Mouse (Mus musculus): ENCODE measurements around the gene Zgrf1. TPM values are rescaled to one million over a fixed set of nuclear protein-coding genes. Genes with fewer than 3 reads are reported as not detected.

Gene Zgrf1
- polyA plus RNA-seq, 1 experiment from 2014 or later: 3.6 TPM

GRCm38 (mm10) chr3:127631582-127631981 lies 78.3 kb downstream of the Zgrf1 start:
- H3K4me2 ChIP-seq (ENCODE audit: low read depth, low read length): no peak overlapping the region
- no peaks in the 10 kb centered on the region for H3K36me3 ChIP-seq (ENCODE audit: control insufficient read depth, insufficient read depth, low read length)
- peaks cover 27% of the 10 kb centered on the region for H3K4me1 ChIP-seq (ENCODE audit: control insufficient read depth, insufficient read depth, low read length)
- H3K9ac ChIP-seq (ENCODE audit: low read depth, low read length): no peak overlapping the region
- H3K9me3 ChIP-seq (ENCODE audit: control insufficient read depth, low read length): no peaks in the 10 kb centered on the region
- ATAC-seq: no peak
- peaks cover 64% of the 10 kb centered on the region for H3K27me3 ChIP-seq (replicated peaks; ENCODE audit: control insufficient read depth, insufficient read depth, low read length)
- no peak overlapping the region for H3K27ac ChIP-seq (ENCODE audit: low read length)
- WGBS: under 1% methylated on average over 10 of the region's 10 CpGs
- no peak overlapping the region for H3K4me3 ChIP-seq (ENCODE audit: low read length)

DNA sequence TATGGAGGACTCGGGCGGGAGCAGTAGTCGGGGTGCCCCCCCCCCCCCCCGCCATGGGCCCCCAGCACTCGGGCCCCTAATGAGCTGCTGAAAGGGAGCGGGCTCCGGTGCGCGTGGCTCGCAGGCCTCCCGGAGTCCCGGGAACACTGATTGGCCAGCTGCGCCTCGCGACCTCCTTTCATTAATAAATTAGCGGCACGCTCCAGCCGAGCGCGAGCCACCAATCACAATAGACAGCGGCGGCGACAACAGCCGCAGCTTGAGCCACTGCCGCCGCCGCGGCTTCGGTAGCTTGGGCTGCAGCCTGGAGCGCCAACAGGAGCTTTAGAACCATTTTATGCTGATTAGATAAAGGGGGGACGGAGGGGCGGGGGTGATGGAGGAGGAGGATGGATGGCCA lies 79.2 kb downstream of the Zgrf1 start:
- ATAC-seq: peak; percentile 36; the same call in 1 of the 2 replicates
- WGBS: under 1% methylated on average over 29 of the region's 32 CpGs

GRCm38 (mm10) chr3:127633080-127634032 lies 80.1 kb downstream of the Zgrf1 start, which contains the start of gene Neurog2:
Gene Neurog2 (plus strand): TSS chr3:127633135.
- peak; percentile 45 for ATAC-seq
- under 1% methylated on average over 92 of the region's 92 CpGs for WGBS
- H3K9ac ChIP-seq (ENCODE audit: low read depth, low read length): peak within 1 kb of the TSS; percentile 29; the same call in 1 of the 2 replicates

More for the DNA sequence above, 79.2 kb downstream of the Zgrf1 start:
- no peak overlapping the region for H3K9ac ChIP-seq (ENCODE audit: low read depth, low read length)
- no peak overlapping the region for H3K27ac ChIP-seq (ENCODE audit: low read length)
- peak overlapping the region; percentile 51 for H3K4me3 ChIP-seq (ENCODE audit: low read length)
- H3K27me3 ChIP-seq (replicated peaks; ENCODE audit: control insufficient read depth, insufficient read depth, low read length): peaks cover 63% of the 10 kb centered on the region
- peak overlapping the region; percentile 85 for H3K4me2 ChIP-seq (ENCODE audit: low read depth, low read length)
- no peaks in the 10 kb centered on the region for H3K9me3 ChIP-seq (ENCODE audit: control insufficient read depth, low read length)
- H3K4me1 ChIP-seq (ENCODE audit: control insufficient read depth, insufficient read depth, low read length): peaks cover 27% of the 10 kb centered on the region
- no peaks in the 10 kb centered on the region for H3K36me3 ChIP-seq (ENCODE audit: control insufficient read depth, insufficient read depth, low read length)

DNA sequence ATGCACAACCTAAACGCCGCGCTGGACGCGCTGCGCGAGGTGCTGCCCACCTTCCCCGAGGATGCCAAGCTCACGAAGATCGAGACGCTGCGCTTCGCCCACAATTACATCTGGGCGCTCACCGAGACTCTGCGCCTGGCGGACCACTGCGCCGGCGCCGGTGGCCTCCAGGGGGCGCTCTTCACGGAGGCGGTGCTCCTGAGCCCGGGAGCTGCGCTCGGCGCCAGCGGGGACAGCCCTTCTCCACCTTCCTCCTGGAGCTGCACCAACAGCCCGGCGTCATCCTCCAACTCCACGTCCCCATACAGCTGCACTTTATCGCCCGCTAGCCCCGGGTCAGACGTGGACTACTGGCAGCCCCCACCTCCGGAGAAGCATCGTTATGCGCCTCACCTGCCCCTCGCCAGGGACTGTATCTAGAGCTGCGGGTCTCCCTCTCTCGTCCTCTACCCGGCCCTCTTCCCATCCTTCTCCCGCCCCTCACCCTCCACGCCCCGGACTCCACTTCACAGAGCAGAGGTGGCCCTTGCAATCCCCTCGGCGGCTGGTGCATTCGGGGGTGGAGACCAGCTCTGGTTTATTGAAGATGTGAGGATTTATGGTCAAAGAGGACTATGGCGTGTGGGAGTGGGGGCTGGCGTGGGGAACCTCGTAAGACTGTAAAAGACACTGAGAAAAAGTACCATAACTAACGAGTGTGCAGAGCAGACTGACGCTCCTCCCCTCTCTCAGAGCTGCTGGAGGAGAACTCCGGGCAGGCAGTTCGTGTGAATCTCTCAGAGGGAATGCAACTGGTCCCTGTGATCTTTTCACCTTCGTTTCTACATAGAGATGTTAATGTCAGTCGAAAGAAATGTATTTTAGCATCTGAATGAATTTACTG lies 81.1 kb downstream of the Zgrf1 start:
- Histone ChIP-seq H3K27ac (ENCODE audit: low read length) (no peak overlapping the region), H3K27me3 (replicated peaks; ENCODE audit: control insufficient read depth, insufficient read depth, low read length) (peaks cover 68% of the 10 kb centered on the region), H3K4me3 (ENCODE audit: low read length) (peak overlapping the region; percentile 51), H3K4me2 (ENCODE audit: low read depth, low read length) (peak overlapping the region; percentile 85), H3K36me3 (ENCODE audit: control insufficient read depth, insufficient read depth, low read length) (no peaks in the 10 kb centered on the region), H3K4me1 (ENCODE audit: control insufficient read depth, insufficient read depth, low read length) (peaks cover 24% of the 10 kb centered on the region), H3K9ac (ENCODE audit: low read depth, low read length) (peak overlapping the region; percentile 29; the same call in 1 of the 2 replicates), H3K9me3 (ENCODE audit: control insufficient read depth, low read length) (no peaks in the 10 kb centered on the region)
- ATAC-seq: peak; percentile 90
- WGBS: under 1% methylated on average over 57 of the region's 58 CpGs

More at GRCm38 (mm10) chr3:127633080-127634032, 80.1 kb downstream of the Zgrf1 start, which contains the start of gene Neurog2:
- Histone ChIP-seq H3K27me3 (replicated peaks; ENCODE audit: control insufficient read depth, insufficient read depth, low read length) (peaks cover 66% of the 10 kb centered on the region), H3K9me3 (ENCODE audit: control insufficient read depth, low read length) (no peaks in the 10 kb centered on the region), H3K27ac (ENCODE audit: low read length) (no peak within 1 kb of the TSS), H3K4me3 (ENCODE audit: low read length) (peak within 1 kb of the TSS; percentile 51), H3K36me3 (ENCODE audit: control insufficient read depth, insufficient read depth, low read length) (no peaks in the 10 kb centered on the region), H3K4me1 (ENCODE audit: control insufficient read depth, insufficient read depth, low read length) (peaks cover 27% of the 10 kb centered on the region), H3K4me2 (ENCODE audit: low read depth, low read length) (peak within 1 kb of the TSS; percentile 85)

DNA sequence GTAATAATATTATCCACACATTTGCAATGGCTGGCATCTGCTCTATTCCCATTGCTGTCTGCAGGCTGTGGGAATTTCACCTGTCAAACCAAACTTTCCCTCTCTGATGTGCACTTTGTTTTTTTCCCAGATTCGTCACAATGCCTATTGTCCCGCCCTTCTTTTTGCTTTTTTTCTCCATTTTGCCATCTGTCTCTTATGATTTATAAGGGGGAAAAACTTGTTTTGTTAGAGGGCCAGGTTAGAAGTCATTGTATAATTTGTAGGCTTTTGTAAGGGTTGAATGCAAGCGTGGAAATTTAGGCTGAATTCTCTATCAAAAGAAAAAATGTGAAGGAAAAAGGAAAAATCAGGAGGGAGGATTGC lies 81.7 kb downstream of the Zgrf1 start:
- Histone ChIP-seq H3K4me2 (ENCODE audit: low read depth, low read length) (no peak overlapping the region), H3K9me3 (ENCODE audit: control insufficient read depth, low read length) (no peaks in the 10 kb centered on the region), H3K9ac (ENCODE audit: low read depth, low read length) (no peak overlapping the region), H3K4me3 (ENCODE audit: low read length) (no peak overlapping the region), H3K27ac (ENCODE audit: low read length) (no peak overlapping the region), H3K4me1 (ENCODE audit: control insufficient read depth, insufficient read depth, low read length) (peaks cover 24% of the 10 kb centered on the region), H3K27me3 (replicated peaks; ENCODE audit: control insufficient read depth, insufficient read depth, low read length) (peaks cover 74% of the 10 kb centered on the region), H3K36me3 (ENCODE audit: control insufficient read depth, insufficient read depth, low read length) (no peaks in the 10 kb centered on the region)
- no peak for ATAC-seq
- 6% methylated on average over 3 of the region's 3 CpGs for WGBS

DNA sequence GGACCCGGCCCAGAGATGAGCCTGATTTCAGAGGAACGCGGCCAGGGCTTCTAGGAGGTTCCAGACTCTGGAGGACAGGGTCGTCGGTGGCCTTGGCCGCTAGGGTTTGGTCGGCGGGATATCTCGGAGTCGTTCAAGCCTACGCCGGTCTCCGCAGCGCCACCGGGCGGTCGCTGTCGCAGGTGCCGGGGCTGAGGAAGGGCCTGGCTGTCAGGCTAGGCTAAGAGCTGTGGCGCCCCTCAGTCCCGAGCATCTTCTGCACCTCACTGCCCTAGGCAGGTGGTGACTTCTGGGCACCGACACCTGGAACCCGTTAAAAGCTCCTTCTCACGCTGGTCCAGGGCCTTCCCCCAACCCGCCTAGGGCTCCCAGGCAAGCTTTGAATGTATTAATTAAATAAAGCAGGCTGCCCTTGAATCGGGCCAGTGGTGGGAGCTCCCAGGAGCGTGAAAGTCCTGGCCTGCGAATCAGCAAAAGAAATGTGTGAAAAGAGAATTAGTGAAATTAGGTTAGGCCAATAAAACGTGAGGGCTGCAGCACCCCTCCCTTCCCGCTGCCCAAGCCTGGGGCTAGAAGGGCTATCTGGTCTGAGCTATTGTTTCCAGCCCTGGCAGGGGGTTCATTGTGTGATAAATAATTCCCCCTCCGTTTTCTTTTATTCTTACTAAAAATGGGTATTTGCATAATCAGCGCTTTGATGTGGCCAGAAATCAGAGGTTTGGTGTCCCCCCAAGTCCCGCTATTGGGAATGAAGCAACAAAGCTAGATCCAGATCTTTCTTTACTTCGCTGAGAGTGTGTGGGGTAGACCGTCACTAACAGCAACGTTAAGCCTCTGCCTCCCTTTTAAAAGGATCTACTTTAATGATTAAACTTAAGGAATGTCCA lies 86.8 kb downstream of the Zgrf1 start:
- Histone ChIP-seq H3K9me3 (ENCODE audit: control insufficient read depth, low read length) (no peaks in the 10 kb centered on the region), H3K9ac (ENCODE audit: low read depth, low read length) (no peak overlapping the region), H3K27ac (ENCODE audit: low read length) (no peak overlapping the region), H3K4me2 (ENCODE audit: low read depth, low read length) (no peak overlapping the region), H3K4me1 (ENCODE audit: control insufficient read depth, insufficient read depth, low read length) (0 out of 2 replicates have a peak, but pooled peaks cover 4% of the 10 kb centered on the region), H3K4me3 (ENCODE audit: low read length) (no peak overlapping the region), H3K27me3 (replicated peaks; ENCODE audit: control insufficient read depth, insufficient read depth, low read length) (peaks cover 71% of the 10 kb centered on the region), H3K36me3 (ENCODE audit: control insufficient read depth, insufficient read depth, low read length) (no peaks in the 10 kb centered on the region)
- ATAC-seq: peak; percentile 72
- WGBS: 1% methylated on average over 36 of the region's 36 CpGs

- Histone ChIP-seq H3K9me3 (ENCODE audit: control insufficient read depth, low read length) (no peaks in the 10 kb centered on the region), H3K4me1 (ENCODE audit: control insufficient read depth, insufficient read depth, low read length) (0 out of 2 replicates have a peak, but pooled peaks cover 4% of the 10 kb centered on the region), H3K27me3 (replicated peaks; ENCODE audit: control insufficient read depth, insufficient read depth, low read length) (peaks cover 71% of the 10 kb centered on the region), H3K36me3 (ENCODE audit: control insufficient read depth, insufficient read depth, low read length) (no peaks in the 10 kb centered on the region), H3K27ac (ENCODE audit: low read length) (no peak overlapping the region), H3K9ac (ENCODE audit: low read depth, low read length) (no peak overlapping the region), H3K4me3 (ENCODE audit: low read length) (no peak overlapping the region), H3K4me2 (ENCODE audit: low read depth, low read length) (peak overlapping the region; percentile 1; the same call in 1 of the 2 replicates)
- WGBS: 2% methylated on average over 37 of the region's 37 CpGs
- peak; percentile 33 for ATAC-seq
These were observed 87.7 kb downstream of the Zgrf1 start for GRCm38 (mm10) chr3:127640762-127641700.

DNA sequence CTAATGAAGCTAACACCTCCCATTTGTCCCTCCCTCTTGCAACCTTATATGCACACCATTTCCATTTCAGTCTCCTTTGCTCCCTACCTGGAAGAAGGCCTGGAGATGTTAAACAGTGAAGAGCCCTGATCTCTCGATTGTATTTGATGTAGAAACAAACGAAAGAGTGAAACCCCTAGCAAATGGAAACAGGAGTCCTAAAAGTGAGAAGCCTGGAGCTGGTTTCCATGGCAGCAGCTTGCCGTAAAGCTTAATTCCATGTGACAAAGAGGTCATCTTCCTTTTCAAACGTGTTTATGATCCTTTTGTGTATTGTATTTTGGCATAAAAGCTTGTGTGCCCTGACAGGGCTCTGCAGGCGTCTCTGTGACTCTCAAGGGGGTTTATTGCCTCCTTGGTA lies 88.9 kb downstream of the Zgrf1 start:
- no peak overlapping the region for H3K9ac ChIP-seq (ENCODE audit: low read depth, low read length)
- 6% methylated on average over 5 of the region's 5 CpGs for WGBS
- H3K36me3 ChIP-seq (ENCODE audit: control insufficient read depth, insufficient read depth, low read length): no peaks in the 10 kb centered on the region
- no peaks in the 10 kb centered on the region for H3K9me3 ChIP-seq (ENCODE audit: control insufficient read depth, low read length)
- 0 out of 2 replicates have a peak, but pooled peaks cover 4% of the 10 kb centered on the region for H3K4me1 ChIP-seq (ENCODE audit: control insufficient read depth, insufficient read depth, low read length)
- no peak overlapping the region for H3K4me3 ChIP-seq (ENCODE audit: low read length)
- H3K27me3 ChIP-seq (replicated peaks; ENCODE audit: control insufficient read depth, insufficient read depth, low read length): peaks cover 68% of the 10 kb centered on the region
- no peak for ATAC-seq
- H3K4me2 ChIP-seq (ENCODE audit: low read depth, low read length): no peak overlapping the region
- no peak overlapping the region for H3K27ac ChIP-seq (ENCODE audit: low read length)
